Mouse (Mus musculus) spleen, adult 18-20 months (tissue): ENCODE measurements around the gene Xk.
A peak's percentile ranks its signal among the peaks of the same experiment; 100 is the strongest.
"Not testable (repeated sequence)": the region's sequence is repeated elsewhere in the genome, so short reads cannot be mapped to it uniquely, and the experiment has no call there.

Source experiments
- DNase-seq, 2 experiments: peaks; one replicate each; pipeline ENCODE4 v3.0.0; 2022; ENCODE audit warnings: mixed read lengths in 2 of 2

Xk gene

GRCm38 (mm10) chrX:9272460-9273361 lies at the start of gene Xk:
Xk (plus strand) TSS chrX:9272756.
- peak; percentile 51 to 62 for DNase-seq

GRCm38 (mm10) chrX:9227105-9227504 lies 45.5 kb upstream of the Xk start:
- no peak for DNase-seq

- no peak for DNase-seq
Measured at GRCm38 (mm10) chrX:9240737-9241591, 31.6 kb upstream of the Xk start.

- DNase-seq = no peak
Measured at GRCm38 (mm10) chrX:9243381-9243864, 29.1 kb upstream of the Xk start.

- DNase-seq = no peak
Measured at GRCm38 (mm10) chrX:9244603-9245336, 27.8 kb upstream of the Xk start.

GRCm38 (mm10) chrX:9248911-9249310 lies 23.6 kb upstream of the Xk start:
- DNase-seq = no peak

GRCm38 (mm10) chrX:9253990-9254389 lies 18.6 kb upstream of the Xk start:
- no peak for DNase-seq

GRCm38 (mm10) chrX:9254901-9255300 lies 17.7 kb upstream of the Xk start:
- DNase-seq = no peak

- DNase-seq = no peak
Measured at GRCm38 (mm10) chrX:9256766-9257165, 15.8 kb upstream of the Xk start, which contains the start of gene Gm14862. Gm14862 (minus strand) TSS chrX:9256899.

- no peak for DNase-seq
Measured at GRCm38 (mm10) chrX:9257831-9258230, 14.7 kb upstream of the Xk start.

- DNase-seq = no peak
Measured at GRCm38 (mm10) chrX:9259267-9259666, 13.3 kb upstream of the Xk start.

GRCm38 (mm10) chrX:9271112-9271511 lies 1.4 kb upstream of the Xk start:
- no peak for DNase-seq

- no peak for DNase-seq
Measured at GRCm38 (mm10) chrX:9271947-9272459, 553 bp upstream of the Xk start.

- DNase-seq = no peak
Measured at GRCm38 (mm10) chrX:9273377-9274002, 934 bp downstream of the Xk start.

GRCm38 (mm10) chrX:9274321-9274720 lies 1.8 kb downstream of the Xk start:
- DNase-seq = no peak

GRCm38 (mm10) chrX:9283464-9283863 lies 10.9 kb downstream of the Xk start, which contains the start of gene H2al1m:
H2al1m (plus strand) TSS chrX:9283764.
- DNase-seq = not testable (repeated sequence)

GRCm38 (mm10) chrX:9293140-9293829 lies 20.7 kb downstream of the Xk start:
- DNase-seq = not testable (repeated sequence)

GRCm38 (mm10) chrX:9298413-9298864 lies 25.9 kb downstream of the Xk start:
- no peak for DNase-seq

- DNase-seq = no peak
Measured at GRCm38 (mm10) chrX:9302791-9303190, 30.2 kb downstream of the Xk start.

GRCm38 (mm10) chrX:9303455-9303854 lies 30.9 kb downstream of the Xk start:
- DNase-seq = no peak

- not testable (repeated sequence) for DNase-seq
Measured at GRCm38 (mm10) chrX:9316457-9316856, 43.9 kb downstream of the Xk start.
